Mouse (Mus musculus) liver, embryonic 11.5 days (tissue): ENCODE results near the gene Rerg. TPM values are rescaled to one million over a fixed set of nuclear protein-coding genes. Genes with fewer than 3 reads are reported as not detected.
"Not testable (repeated sequence)": the region's sequence is repeated elsewhere in the genome, so short reads cannot be mapped to it uniquely, and the experiment has no call there.

Source experiments
- ATAC-seq: fragments of 200-750 bp; cut with Nextera tagmentation; replicated peaks from 2 replicates; pipeline ENCODE4 v1.8.0; 2017; ENCODE audit warnings: moderate number of reproducible peaks, mild to moderate bottlenecking, moderate TSS enrichment, moderate library complexity; ENCODE audit not compliant: low FRiP score
- DNase-seq: peaks from one replicate; pipeline ENCODE4 v3.0.0-alpha.2; 2017; ENCODE audit warnings: low spot score
- H3K27ac ChIP-seq: fragments of 300-500 bp; sonication (generic); 2 replicates; pipeline ENCODE4 v1.5.1; 2014; ENCODE audit warnings: mild to moderate bottlenecking, low read depth, low read length, control low read depth
- H3K27me3 ChIP-seq: fragments of 300-500 bp; sonication (generic); replicated peaks from 2 replicates; pipeline ENCODE4 v1.6.1; 2014; ENCODE audit warnings: low read length, mixed read lengths; ENCODE audit not compliant: control insufficient read depth, insufficient read depth
- H3K36me3 ChIP-seq: fragments of 300-500 bp; sonication (generic); 2 replicates; pipeline ENCODE4 v1.6.1; 2014; ENCODE audit warnings: mild to moderate bottlenecking, low read length, moderate library complexity, mixed read lengths; ENCODE audit not compliant: control insufficient read depth, insufficient read depth
- H3K4me1 ChIP-seq: fragments of 300-500 bp; sonication (generic); replicated peaks from 2 replicates; pipeline ENCODE4 v1.6.1; 2014; ENCODE audit warnings: low read length, mixed read lengths; ENCODE audit not compliant: control insufficient read depth, insufficient read depth
- H3K4me2 ChIP-seq: fragments of 300-500 bp; sonication (generic); 2 replicates; pipeline ENCODE4 v1.6.1; 2014; ENCODE audit warnings: mild to moderate bottlenecking, control low read depth, moderate library complexity
- H3K4me3 ChIP-seq: fragments of 300-500 bp; sonication (generic); 2 replicates; pipeline ENCODE4 v1.5.1; 2014; ENCODE audit warnings: low read depth, low read length, control low read depth
- H3K9ac ChIP-seq: fragments of 300-500 bp; sonication (generic); 2 replicates; pipeline ENCODE4 v1.6.1; 2014; ENCODE audit warnings: low read depth, low read length, control low read depth
- H3K9me3 ChIP-seq: fragments of 300-500 bp; sonication (generic); 2 replicates; pipeline ENCODE4 v1.6.1; 2016; ENCODE audit warnings: low read length, inconsistent platforms, mixed read lengths; ENCODE audit not compliant: control insufficient read depth
- WGBS: fragments of 180-500 bp; shearing (Covaris S2); extraction: QIAGEN DNeasy Blood & Tissue Kit; methylation state at CpG from one replicate; pipeline ENCODE4 v1.1.7; 2014; 5-methylcytosine and 5-hydroxymethylcytosine counted together
- polyA plus RNA-seq: library from polyadenylated mRNA; unstranded; fragments of >200 nt; fragmentation: Nextera tagmentation; extraction: Ambion mirVana; gene quantifications from 2 replicates; pipeline ENCODE4 v1.2.1, GENCODE M21; 2014

Gene Rerg
- polyA plus RNA-seq, 1 experiment from 2014 or later, result 3.4 TPM

- H3K9me3 ChIP-seq, result 0 out of 2 replicates have a peak, but pooled peaks cover 2% of the 10 kb centered on the region
- no peak overlapping the region for H3K4me3 ChIP-seq
- H3K27ac ChIP-seq, result no peak overlapping the region
- 72% methylated on average over 9 of the region's 9 CpGs for WGBS
- H3K36me3 ChIP-seq, result no peaks in the 10 kb centered on the region
- H3K4me2 ChIP-seq, result no peak overlapping the region
- H3K27me3 ChIP-seq, result no peaks in the 10 kb centered on the region
- H3K4me1 ChIP-seq, result no peaks in the 10 kb centered on the region
- H3K9ac ChIP-seq, result no peak overlapping the region
- DNase-seq (no peak), ATAC-seq (no peak)
Measured at GRCm38 (mm10) chr6:137045011-137045504, 125.2 kb downstream of the Rerg start.

GRCm38 (mm10) chr6:137035611-137036395 is 134.5 kb downstream of the Rerg start:
- H3K9ac ChIP-seq, H3K27ac ChIP-seq, H3K4me2 ChIP-seq, H3K9me3 ChIP-seq, ATAC-seq, H3K4me3 ChIP-seq, H3K36me3 ChIP-seq, H3K4me1 ChIP-seq, H3K27me3 ChIP-seq, DNase-seq: not testable (repeated sequence)
- 86% methylated on average over 8 of the region's 8 CpGs for WGBS

GRCm38 (mm10) chr6:137030611-137031097 is 139.6 kb downstream of the Rerg start:
- no peak for DNase-seq
- H3K27me3 ChIP-seq, result no peaks in the 10 kb centered on the region
- H3K36me3 ChIP-seq, result no peaks in the 10 kb centered on the region
- H3K27ac ChIP-seq, result no peak overlapping the region
- H3K9me3 ChIP-seq, result no peaks in the 10 kb centered on the region
- no peak overlapping the region for H3K9ac ChIP-seq
- H3K4me2 ChIP-seq, result no peak overlapping the region
- 72% methylated on average over 6 of the region's 6 CpGs for WGBS
- H3K4me3 ChIP-seq, result no peak overlapping the region
- ATAC-seq, result no peak
- no peaks in the 10 kb centered on the region for H3K4me1 ChIP-seq

- no peak for DNase-seq
- Histone ChIP-seq H3K36me3 (no peaks in the 10 kb centered on the region), H3K27me3 (no peaks in the 10 kb centered on the region), H3K4me1 (no peaks in the 10 kb centered on the region), H3K9ac (no peak overlapping the region), H3K4me2 (no peak overlapping the region), H3K9me3 (no peaks in the 10 kb centered on the region), H3K4me3 (no peak overlapping the region), H3K27ac (no peak overlapping the region)
- ATAC-seq, result no peak
- 76% methylated on average over 7 of the region's 7 CpGs for WGBS
Measured at GRCm38 (mm10) chr6:137029931-137030610, 140.2 kb downstream of the Rerg start.

- no peak overlapping the region for H3K27ac ChIP-seq
- H3K9ac ChIP-seq, result no peak overlapping the region
- H3K27me3 ChIP-seq, result no peaks in the 10 kb centered on the region
- H3K36me3 ChIP-seq, result no peaks in the 10 kb centered on the region
- no peaks in the 10 kb centered on the region for H3K4me1 ChIP-seq
- no peak for DNase-seq
- no peaks in the 10 kb centered on the region for H3K9me3 ChIP-seq
- H3K4me2 ChIP-seq, result no peak overlapping the region
- ATAC-seq, result no peak
- H3K4me3 ChIP-seq, result no peak overlapping the region
- WGBS, result 73% methylated on average over 5 of the region's 5 CpGs
Measured at GRCm38 (mm10) chr6:137025461-137025860, 144.8 kb downstream of the Rerg start.

- no peak overlapping the region for H3K4me2 ChIP-seq
- no peak overlapping the region for H3K9ac ChIP-seq
- no peaks in the 10 kb centered on the region for H3K27me3 ChIP-seq
- WGBS, result 71% methylated on average over 2 of the region's 2 CpGs
- ATAC-seq (no peak), DNase-seq (no peak)
- H3K4me1 ChIP-seq, result no peaks in the 10 kb centered on the region
- H3K36me3 ChIP-seq, result no peaks in the 10 kb centered on the region
- H3K9me3 ChIP-seq, result no peaks in the 10 kb centered on the region
- no peak overlapping the region for H3K4me3 ChIP-seq
- no peak overlapping the region for H3K27ac ChIP-seq
Measured at GRCm38 (mm10) chr6:137024541-137024940, 145.8 kb downstream of the Rerg start.

- Histone ChIP-seq H3K4me3 (no peak overlapping the region), H3K4me1 (no peaks in the 10 kb centered on the region), H3K4me2 (no peak overlapping the region), H3K27ac (no peak overlapping the region), H3K27me3 (no peaks in the 10 kb centered on the region), H3K9ac (no peak overlapping the region), H3K36me3 (no peaks in the 10 kb centered on the region), H3K9me3 (no peaks in the 10 kb centered on the region)
- WGBS, result 76% methylated on average over 7 of the region's 7 CpGs
- DNase-seq (no peak), ATAC-seq (no peak)
Measured at GRCm38 (mm10) chr6:137017216-137017973, 152.9 kb downstream of the Rerg start.

- H3K4me2 ChIP-seq, result no peak overlapping the region
- no peaks in the 10 kb centered on the region for H3K9me3 ChIP-seq
- 77% methylated on average over 6 of the region's 6 CpGs for WGBS
- H3K36me3 ChIP-seq, result no peaks in the 10 kb centered on the region
- no peak overlapping the region for H3K4me3 ChIP-seq
- H3K9ac ChIP-seq, result no peak overlapping the region
- H3K27me3 ChIP-seq, result no peaks in the 10 kb centered on the region
- no peaks in the 10 kb centered on the region for H3K4me1 ChIP-seq
- no peak overlapping the region for H3K27ac ChIP-seq
- DNase-seq (no peak), ATAC-seq (no peak)
Measured at GRCm38 (mm10) chr6:137014346-137014745, 156.0 kb downstream of the Rerg start.
